Mouse (Mus musculus): ENCODE measurements around the gene Cd19. TPM values are rescaled to one million over a fixed set of nuclear protein-coding genes. Genes with fewer than 3 reads are reported as not detected.

The Cd19 gene
- polyA plus RNA-seq, 1 experiment from 2014 or later, result not detected

- 88% methylated on average over 3 of the region's 3 CpGs for WGBS
- no peak overlapping the region for H3K9ac ChIP-seq
- ATAC-seq (ENCODE audit: insufficient number of reproducible peaks, insufficient read depth, low FRiP score, low TSS enrichment, low read depth), result no peak
- peaks cover 17% of the 10 kb centered on the region for H3K36me3 ChIP-seq
- H3K27ac ChIP-seq, result no peak overlapping the region
- H3K4me3 ChIP-seq, result no peak overlapping the region
- no peaks in the 10 kb centered on the region for H3K4me1 ChIP-seq
- no peaks in the 10 kb centered on the region for H3K9me3 ChIP-seq
- no peak overlapping the region for H3K4me2 ChIP-seq
- no peaks in the 10 kb centered on the region for H3K27me3 ChIP-seq
These were observed 37.6 kb upstream of the Cd19 start for GRCm38 (mm10) chr7:126452244-126452643.

- Histone ChIP-seq H3K4me1 (no peaks in the 10 kb centered on the region), H3K9me3 (no peaks in the 10 kb centered on the region), H3K9ac (no peak overlapping the region), H3K4me3 (no peak overlapping the region), H3K27me3 (no peaks in the 10 kb centered on the region), H3K36me3 (peaks cover 34% of the 10 kb centered on the region), H3K4me2 (no peak overlapping the region), H3K27ac (no peak overlapping the region)
- no peak for ATAC-seq (ENCODE audit: insufficient number of reproducible peaks, insufficient read depth, low FRiP score, low TSS enrichment, low read depth)
- WGBS, result 86% methylated on average over 6 of the region's 6 CpGs
These were observed 36.0 kb upstream of the Cd19 start for GRCm38 (mm10) chr7:126450641-126451040.

GRCm38 (mm10) chr7:126449991-126450390 lies 35.3 kb upstream of the Cd19 start:
- no peak overlapping the region for H3K4me3 ChIP-seq
- WGBS, result 94% methylated on average over 18 of the region's 18 CpGs
- H3K4me1 ChIP-seq, result no peaks in the 10 kb centered on the region
- H3K4me2 ChIP-seq, result no peak overlapping the region
- peaks cover 40% of the 10 kb centered on the region for H3K36me3 ChIP-seq
- ATAC-seq (ENCODE audit: insufficient number of reproducible peaks, insufficient read depth, low FRiP score, low TSS enrichment, low read depth), result no peak
- H3K9ac ChIP-seq, result no peak overlapping the region
- no peak overlapping the region for H3K27ac ChIP-seq
- H3K9me3 ChIP-seq, result no peaks in the 10 kb centered on the region
- H3K27me3 ChIP-seq, result no peaks in the 10 kb centered on the region

- ATAC-seq (ENCODE audit: insufficient number of reproducible peaks, insufficient read depth, low FRiP score, low TSS enrichment, low read depth), result no peak
- no peak overlapping the region for H3K4me2 ChIP-seq
- H3K4me3 ChIP-seq, result no peak overlapping the region
- H3K27me3 ChIP-seq, result no peaks in the 10 kb centered on the region
- no peaks in the 10 kb centered on the region for H3K4me1 ChIP-seq
- no peak overlapping the region for H3K27ac ChIP-seq
- H3K9ac ChIP-seq, result no peak overlapping the region
- no peaks in the 10 kb centered on the region for H3K9me3 ChIP-seq
- 91% methylated on average over 19 of the region's 19 CpGs for WGBS
- H3K36me3 ChIP-seq, result peaks cover 52% of the 10 kb centered on the region
These were observed 33.8 kb upstream of the Cd19 start for GRCm38 (mm10) chr7:126448481-126448880.

- H3K27me3 ChIP-seq, result no peaks in the 10 kb centered on the region
- no peak for ATAC-seq (ENCODE audit: insufficient number of reproducible peaks, insufficient read depth, low FRiP score, low TSS enrichment, low read depth)
- no peak overlapping the region for H3K9ac ChIP-seq
- no peaks in the 10 kb centered on the region for H3K9me3 ChIP-seq
- H3K4me3 ChIP-seq, result no peak overlapping the region
- H3K4me1 ChIP-seq, result no peaks in the 10 kb centered on the region
- 90% methylated on average over 21 of the region's 21 CpGs for WGBS
- H3K4me2 ChIP-seq, result no peak overlapping the region
- no peak overlapping the region for H3K27ac ChIP-seq
- H3K36me3 ChIP-seq, result peaks cover 69% of the 10 kb centered on the region
These were observed 31.5 kb upstream of the Cd19 start for GRCm38 (mm10) chr7:126446217-126446616.

- H3K4me2 ChIP-seq, result no peak overlapping the region
- H3K27me3 ChIP-seq, result no peaks in the 10 kb centered on the region
- H3K36me3 ChIP-seq, result peaks cover 75% of the 10 kb centered on the region
- no peak overlapping the region for H3K4me3 ChIP-seq
- WGBS, result 91% methylated on average over 15 of the region's 15 CpGs
- no peak overlapping the region for H3K27ac ChIP-seq
- no peak overlapping the region for H3K9ac ChIP-seq
- no peaks in the 10 kb centered on the region for H3K9me3 ChIP-seq
- no peaks in the 10 kb centered on the region for H3K4me1 ChIP-seq
- ATAC-seq (ENCODE audit: insufficient number of reproducible peaks, insufficient read depth, low FRiP score, low TSS enrichment, low read depth), result no peak
These were observed 30.6 kb upstream of the Cd19 start for GRCm38 (mm10) chr7:126445104-126445815.

GRCm38 (mm10) chr7:126444536-126444935 lies 29.8 kb upstream of the Cd19 start:
- Histone ChIP-seq H3K4me2 (no peak overlapping the region), H3K4me3 (no peak overlapping the region), H3K4me1 (no peaks in the 10 kb centered on the region), H3K27me3 (no peaks in the 10 kb centered on the region), H3K36me3 (peaks cover 79% of the 10 kb centered on the region), H3K9me3 (no peaks in the 10 kb centered on the region), H3K9ac (no peak overlapping the region), H3K27ac (no peak overlapping the region)
- no peak for ATAC-seq (ENCODE audit: insufficient number of reproducible peaks, insufficient read depth, low FRiP score, low TSS enrichment, low read depth)
- WGBS, result 93% methylated on average over 9 of the region's 9 CpGs

- 97% methylated on average over 10 of the region's 10 CpGs for WGBS
- no peak for ATAC-seq (ENCODE audit: insufficient number of reproducible peaks, insufficient read depth, low FRiP score, low TSS enrichment, low read depth)
- peaks cover 79% of the 10 kb centered on the region for H3K36me3 ChIP-seq
These were observed 29.3 kb upstream of the Cd19 start for GRCm38 (mm10) chr7:126443997-126444396.

GRCm38 (mm10) chr7:126440134-126440533 lies 25.4 kb upstream of the Cd19 start:
- no peak overlapping the region for H3K4me2 ChIP-seq
- H3K4me1 ChIP-seq, result no peaks in the 10 kb centered on the region
- ATAC-seq (ENCODE audit: insufficient number of reproducible peaks, insufficient read depth, low FRiP score, low TSS enrichment, low read depth), result no peak
- H3K4me3 ChIP-seq, result no peak overlapping the region
- no peaks in the 10 kb centered on the region for H3K9me3 ChIP-seq
- no peaks in the 10 kb centered on the region for H3K27me3 ChIP-seq
- 82% methylated on average over 9 of the region's 9 CpGs for WGBS
- no peak overlapping the region for H3K9ac ChIP-seq
- H3K36me3 ChIP-seq, result peaks cover 55% of the 10 kb centered on the region
- H3K27ac ChIP-seq, result no peak overlapping the region

More at GRCm38 (mm10) chr7:126443997-126444396, 29.3 kb upstream of the Cd19 start:
- Histone ChIP-seq H3K4me2 (no peak overlapping the region), H3K9ac (no peak overlapping the region), H3K27me3 (no peaks in the 10 kb centered on the region), H3K9me3 (no peaks in the 10 kb centered on the region), H3K27ac (no peak overlapping the region), H3K4me3 (no peak overlapping the region), H3K4me1 (no peaks in the 10 kb centered on the region)

- Histone ChIP-seq H3K27ac (no peak overlapping the region), H3K4me2 (no peak overlapping the region), H3K27me3 (no peaks in the 10 kb centered on the region), H3K4me1 (no peaks in the 10 kb centered on the region), H3K4me3 (no peak overlapping the region), H3K36me3 (peaks cover 45% of the 10 kb centered on the region), H3K9ac (no peak overlapping the region), H3K9me3 (no peaks in the 10 kb centered on the region)
- WGBS, result 18% methylated on average over 8 of the region's 8 CpGs
- ATAC-seq (ENCODE audit: insufficient number of reproducible peaks, insufficient read depth, low FRiP score, low TSS enrichment, low read depth), result no peak
These were observed 22.2 kb upstream of the Cd19 start for GRCm38 (mm10) chr7:126436851-126437250.

- no peak overlapping the region for H3K4me3 ChIP-seq
- H3K9me3 ChIP-seq, result no peaks in the 10 kb centered on the region
- H3K27me3 ChIP-seq, result no peaks in the 10 kb centered on the region
- no peak overlapping the region for H3K4me2 ChIP-seq
- H3K4me1 ChIP-seq, result no peaks in the 10 kb centered on the region
- WGBS, result 83% methylated on average over 3 of the region's 3 CpGs
- 0 out of 2 replicates have a peak overlapping the region, but pooled peaks have one; percentile 17 for H3K9ac ChIP-seq
- no peak for ATAC-seq (ENCODE audit: insufficient number of reproducible peaks, insufficient read depth, low FRiP score, low TSS enrichment, low read depth)
- peaks cover 44% of the 10 kb centered on the region for H3K36me3 ChIP-seq
- no peak overlapping the region for H3K27ac ChIP-seq
These were observed 21.1 kb upstream of the Cd19 start for GRCm38 (mm10) chr7:126435801-126436200.

GRCm38 (mm10) chr7:126434726-126435125 lies 20.0 kb upstream of the Cd19 start:
- H3K9ac ChIP-seq, result no peak overlapping the region
- 90% methylated on average over 7 of the region's 7 CpGs for WGBS

More at GRCm38 (mm10) chr7:126434726-126435125, 20.0 kb upstream of the Cd19 start:
- no peaks in the 10 kb centered on the region for H3K27me3 ChIP-seq
- no peak overlapping the region for H3K27ac ChIP-seq
- no peaks in the 10 kb centered on the region for H3K9me3 ChIP-seq
- peaks cover 6% of the 10 kb centered on the region for H3K4me1 ChIP-seq
- H3K36me3 ChIP-seq, result peaks cover 38% of the 10 kb centered on the region
- no peak overlapping the region for H3K4me3 ChIP-seq
- H3K4me2 ChIP-seq, result no peak overlapping the region
- no peak for ATAC-seq (ENCODE audit: insufficient number of reproducible peaks, insufficient read depth, low FRiP score, low TSS enrichment, low read depth)

Measured in embryonic facial prominence, embryonic 13.5 days (tissue).